Mouse (Mus musculus) A20 (cell line): ENCODE measurements around the gene Dqx1.

ENCODE experiments used
- DNase-seq: peaks from one replicate; pipeline ENCODE4 v3.0.0-alpha.2; 2011; ENCODE audit warnings: low read depth, low spot score

Dqx1 gene

DNA sequence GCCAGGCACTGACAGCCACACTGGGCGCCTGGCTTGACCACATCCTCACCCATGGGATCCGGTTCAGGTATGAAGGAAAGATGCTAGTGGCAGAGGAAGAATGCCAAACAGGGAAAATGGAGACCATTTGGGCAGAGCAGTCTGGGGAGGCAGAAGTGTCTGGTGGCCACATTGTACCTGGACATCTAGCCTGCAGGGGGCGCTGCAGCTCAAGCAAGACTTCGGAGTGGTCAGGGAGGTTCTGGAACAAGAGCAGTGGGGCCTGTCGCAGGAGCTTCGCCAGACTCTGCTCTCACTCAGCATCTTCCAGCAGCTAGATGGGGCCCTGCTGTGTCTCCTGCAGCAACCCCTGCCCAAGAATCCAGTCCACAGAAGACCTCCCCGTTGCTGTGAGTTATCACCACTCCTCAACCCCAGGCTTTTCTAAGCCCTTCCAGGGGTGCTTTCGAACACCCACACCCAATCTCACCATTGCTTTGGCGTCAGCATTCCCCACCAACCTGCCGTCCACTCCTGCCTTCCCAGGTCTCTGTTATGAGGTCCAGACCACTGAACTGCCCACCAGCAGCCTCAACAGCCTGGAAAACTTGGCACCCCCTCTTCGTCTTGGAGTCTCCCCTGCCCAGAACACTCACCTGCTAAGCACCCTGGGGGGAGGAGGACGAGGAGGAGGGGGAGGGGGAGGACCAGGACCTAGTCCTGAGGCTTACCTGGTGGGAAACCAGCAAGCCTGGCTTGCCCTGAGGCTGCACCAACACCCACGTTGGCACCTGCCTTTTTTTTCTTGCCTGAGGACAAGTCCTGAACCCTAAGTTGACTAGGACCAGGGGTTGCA lies 50.1 kb downstream of the Dqx1 start:
- DNase-seq, result peak; percentile 72

DNA sequence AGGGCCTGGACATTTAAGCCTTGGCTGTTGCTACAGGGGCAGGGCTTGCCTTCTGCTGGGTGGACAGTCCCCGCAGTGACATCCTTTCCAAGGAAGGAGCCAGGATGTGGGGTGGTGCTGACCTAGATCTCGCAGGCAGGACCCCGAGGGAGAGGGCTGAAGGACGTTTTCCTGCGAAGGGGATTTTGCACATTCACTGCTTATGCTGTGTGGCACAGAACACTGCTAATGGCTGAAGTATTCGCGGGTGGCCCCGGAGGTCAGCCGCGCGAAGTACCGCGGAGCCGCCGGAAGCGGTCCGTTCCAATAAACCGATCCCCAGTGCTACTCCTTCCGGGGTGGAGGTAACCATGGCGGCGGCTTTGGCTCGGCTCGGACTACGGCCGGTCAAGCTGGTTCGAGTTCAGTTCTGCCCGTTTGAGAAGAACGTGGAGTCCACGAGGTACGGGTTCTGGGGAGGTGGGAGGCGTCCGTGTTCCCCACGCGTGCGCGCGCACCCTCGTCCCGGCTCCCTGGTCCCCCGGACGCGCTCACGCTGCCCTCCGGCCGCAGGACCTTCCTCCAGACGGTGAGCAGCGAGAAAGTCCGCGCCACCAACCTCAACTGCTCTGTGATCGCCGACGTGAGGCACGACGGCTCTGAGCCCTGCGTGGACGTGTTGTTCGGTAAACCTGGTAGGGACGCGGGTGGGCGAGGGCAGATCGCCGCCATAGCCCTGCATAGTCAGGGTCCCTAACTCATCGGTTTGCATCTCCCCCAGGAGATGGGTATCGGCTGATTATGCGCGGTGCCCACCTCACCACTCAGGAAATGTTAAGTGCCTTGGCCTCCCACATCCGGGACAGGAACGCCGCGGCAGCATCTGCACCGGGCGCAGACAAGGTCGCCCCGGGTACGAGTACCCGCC lies 51.4 kb downstream of the Dqx1 start, which contains the start of gene Mrpl53:
Gene Mrpl53, plus strand, starts transcription at position 279 of the 907 bp plus-strand sequence.
- peak; percentile 74 for DNase-seq

- no peak for DNase-seq
Observed at GRCm38 (mm10) chr6:83111510-83112136, 54.0 kb downstream of the Dqx1 start.

- DNase-seq, result peak; percentile 87
Observed at GRCm38 (mm10) chr6:83115011-83115671, 57.5 kb downstream of the Dqx1 start, which contains the start of gene Mogs. TSS of gene Mogs (plus strand) at chr6:83115496.

DNA sequence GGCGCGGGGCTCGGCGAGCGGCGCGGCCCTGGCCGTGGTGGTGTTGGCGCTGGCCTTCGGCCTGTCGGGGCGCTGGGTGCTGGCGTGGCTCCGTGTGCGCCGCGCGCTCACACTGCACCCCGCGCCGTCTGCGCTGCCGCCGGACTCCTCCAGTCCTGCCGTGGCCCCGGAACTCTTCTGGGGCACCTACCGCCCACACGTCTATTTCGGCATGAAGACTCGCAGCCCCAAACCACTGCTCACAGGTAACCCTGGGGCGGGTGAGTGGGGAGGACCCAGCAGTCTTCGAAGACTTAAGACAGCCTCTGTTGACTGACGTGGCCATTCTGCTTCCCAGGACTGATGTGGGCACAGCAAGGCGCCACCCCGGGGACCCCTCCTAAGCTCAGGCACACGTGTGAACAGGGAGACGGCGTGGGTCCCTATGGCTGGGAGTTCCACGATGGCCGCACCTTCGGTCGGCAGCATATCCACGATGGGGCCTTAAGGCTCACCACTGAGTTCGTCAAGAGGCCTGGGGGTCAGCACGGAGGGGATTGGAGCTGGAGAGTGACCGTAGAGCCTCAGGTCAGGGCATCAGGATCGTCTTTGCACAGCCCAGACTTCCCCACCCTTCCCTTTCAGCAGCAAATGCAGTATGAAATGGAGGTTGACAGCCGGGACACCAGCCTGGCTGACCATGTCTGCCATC lies 58.2 kb downstream of the Dqx1 start:
- no peak for DNase-seq

DNA sequence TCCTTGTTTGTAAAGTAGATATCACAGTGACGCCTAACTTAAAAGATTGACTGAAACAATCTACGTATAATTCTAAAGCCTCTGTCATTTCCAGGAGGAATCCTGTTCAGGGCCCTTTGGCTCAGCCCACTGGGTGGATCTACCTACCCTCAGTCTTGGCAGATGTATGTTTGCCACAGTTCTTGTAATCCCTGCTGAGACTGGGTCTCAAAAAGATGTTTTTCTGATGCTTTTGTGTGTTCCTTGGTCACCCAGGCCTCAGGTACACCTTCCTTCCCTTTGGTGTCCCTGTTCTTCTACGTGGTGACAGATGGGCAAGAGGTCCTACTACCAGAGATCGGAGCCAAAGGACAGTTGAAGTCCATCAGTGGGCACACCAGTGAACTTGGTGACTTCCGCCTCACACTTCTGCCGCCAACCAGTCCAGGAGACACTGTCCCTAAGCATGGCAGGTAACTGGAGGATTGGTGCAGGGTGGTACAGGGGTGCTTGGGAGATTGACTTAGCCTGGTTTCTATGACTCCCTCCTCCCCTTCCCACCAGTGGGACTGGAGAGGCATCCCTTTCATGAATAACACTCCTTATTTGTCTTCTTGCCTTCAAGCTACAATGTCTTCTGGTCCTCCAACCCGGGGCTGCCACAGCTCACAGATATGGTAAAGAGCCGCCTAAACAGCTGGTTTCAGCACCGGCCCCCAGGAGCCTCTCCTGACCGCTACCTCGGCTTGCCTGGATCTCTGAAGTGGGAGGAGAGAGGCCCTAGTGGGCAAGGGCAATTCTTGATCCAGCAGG lies 58.9 kb downstream of the Dqx1 start:
- no peak for DNase-seq
